8 mouse cellular contexts compared by ENCODE assay signal in the genomic region with DNA sequence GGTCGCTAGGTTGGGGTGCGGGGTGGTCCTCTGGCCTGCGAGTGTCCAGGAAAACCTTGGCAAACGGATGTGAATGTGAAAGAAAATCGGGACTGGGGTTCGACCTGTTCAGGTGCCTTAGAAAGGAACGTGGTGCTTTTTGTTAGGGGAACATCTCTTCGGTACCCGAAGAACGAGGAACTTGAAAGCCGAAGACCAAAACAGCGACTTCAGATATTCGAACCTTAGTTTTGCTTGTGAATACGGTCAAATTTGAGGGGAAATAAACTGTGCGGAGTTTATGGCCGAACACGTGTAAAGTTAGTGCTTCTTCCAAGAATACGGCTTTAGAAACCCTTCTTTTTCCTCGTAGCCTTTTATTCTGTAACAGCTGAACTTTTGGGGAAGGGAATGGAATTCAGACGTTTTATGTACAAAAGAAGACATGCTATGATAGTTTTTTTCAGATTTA. TPM values are rescaled to one million over a fixed set of nuclear protein-coding genes. Genes with fewer than 3 reads are reported as not detected.
DNase-seq lines count a peak whose midpoint lies in the region; ATAC-seq and TF ChIP-seq lines count a peak whose summit lies in the region.

No protein-coding gene starts in this region.

- ATAC-seq in hindbrain, embryonic 14.5 days (ENCODE audit: low FRiP score): no peak
- no peak for ATAC-seq in midbrain, embryonic 13.5 days

- peaks cover 1% of the 10 kb centered on the region; the same call in 1 of the 2 replicates for H3K4me1 ChIP-seq in bone marrow, adult 2 months (ENCODE audit: control insufficient read depth, insufficient read depth, low read length)
- H3K4me1 ChIP-seq in hindbrain, embryonic 14.5 days (replicated peaks; ENCODE audit: control insufficient read depth, insufficient read depth, low read length): peaks cover 22% of the 10 kb centered on the region
- H3K4me1 ChIP-seq in midbrain, embryonic 13.5 days (replicated peaks): peaks cover 34% of the 10 kb centered on the region

- H3K27me3 ChIP-seq in hindbrain, embryonic 14.5 days (ENCODE audit: control insufficient read depth, insufficient read depth, low read length): no peaks in the 10 kb centered on the region
- H3K27me3 ChIP-seq in midbrain, embryonic 13.5 days: no peaks in the 10 kb centered on the region

- H3K4me2 ChIP-seq in hindbrain, embryonic 14.5 days (replicated peaks): peak overlapping the region; percentile 93
- peak overlapping the region; percentile 91 for H3K4me2 ChIP-seq in midbrain, embryonic 13.5 days (replicated peaks)

- no peaks in the 10 kb centered on the region for H3K9me3 ChIP-seq in hindbrain, embryonic 14.5 days (ENCODE audit: control insufficient read depth, low read length)
- 0 out of 2 replicates have a peak, but pooled peaks cover 4% of the 10 kb centered on the region for H3K9me3 ChIP-seq in midbrain, embryonic 13.5 days

- H3K9ac ChIP-seq in hindbrain, embryonic 14.5 days: peak overlapping the region; percentile 94
- H3K9ac ChIP-seq in midbrain, embryonic 13.5 days (replicated peaks): peak overlapping the region; percentile 97

- H3K4me3 ChIP-seq in left cerebral cortex, adult 2 months: peak overlapping the region; percentile 88
- H3K4me3 ChIP-seq in bone marrow, adult 2 months (replicated peaks; ENCODE audit: control insufficient read depth, low read depth, low read length): peak overlapping the region; percentile 83
- peak overlapping the region; percentile 79 for H3K4me3 ChIP-seq in hindbrain, embryonic 14.5 days (replicated peaks; ENCODE audit: low read length)
- H3K4me3 ChIP-seq in midbrain, embryonic 13.5 days (replicated peaks): peak overlapping the region; percentile 66

- peak overlapping the region; percentile 92 for H3K27ac ChIP-seq in left cerebral cortex, adult 2 months
- no peak overlapping the region for H3K27ac ChIP-seq in bone marrow, adult 2 months (ENCODE audit: control insufficient read depth, insufficient read depth, low read depth, low read length, poor library complexity)
- peak overlapping the region; percentile 97 for H3K27ac ChIP-seq in hindbrain, embryonic 14.5 days
- H3K27ac ChIP-seq in midbrain, embryonic 13.5 days: peak overlapping the region; percentile 98

- intact Hi-C loops in left cerebral cortex, adult 2 months (cut with DNase I): loop anchor here (1.0 to 10.0 kb wide), 2 partner anchors 34 to 350 kb away; no protein-coding TSS in a partner anchor
- intact Hi-C loops in left cerebral cortex, postnatal 36 days (cut with DNase I): loop anchor here (1.0 to 5.0 kb wide), 2 partner anchors 34 to 247 kb away; a partner anchor contains a TSS
- intact Hi-C loops in left cerebral cortex, postnatal 10 days (cut with DNase I): loop anchor here (5.0 kb wide), 1 partner anchor 38 kb away; no protein-coding TSS in a partner anchor

- TF ChIP-seq CTCF in left cerebral cortex, adult 2 months (IDR thresholded peaks at IDR 0.05): no peak
- TF ChIP-seq CTCF in bone marrow, adult 2 months (IDR thresholded peaks at IDR 0.05; ENCODE audit: control insufficient read depth, insufficient read depth, low read length): no peak

- DNase-seq in left cerebral cortex, adult 2 months (ENCODE audit: extremely low spot score in 1 of 2, low spot score in 2 of 2): no peak
- DNase-seq in left cerebral cortex, postnatal 36 days (ENCODE audit: low spot score in 2 of 2): no peak
- peak; percentile 51 for DNase-seq in hindbrain, embryonic 14.5 days (ENCODE audit: low spot score)
- no peak for DNase-seq in left cerebral cortex, adult 8-10 months (ENCODE audit: low spot score in 2 of 2)
- no peak for DNase-seq in gastrocnemius, adult 8-10 months (ENCODE audit: low spot score in 2 of 2)
- no peak for DNase-seq in left cerebral cortex, postnatal 10 days (ENCODE audit: extremely low spot score in 1 of 2, low spot score in 2 of 2)

- WGBS in bone marrow, adult 2 months: under 1% methylated on average over 20 of the region's 20 CpGs
- WGBS in hindbrain, embryonic 14.5 days: under 1% methylated on average over 20 of the region's 20 CpGs
- WGBS in midbrain, embryonic 13.5 days: under 1% methylated on average over 20 of the region's 20 CpGs

- TF ChIP-seq POLR2A in bone marrow, adult 2 months (IDR thresholded peaks at IDR 0.05; ENCODE audit: borderline replicate concordance, control insufficient read depth, low read depth, low read length): no peak

- no peaks in the 10 kb centered on the region for H3K36me3 ChIP-seq in hindbrain, embryonic 14.5 days (replicated peaks; ENCODE audit: control insufficient read depth, insufficient read depth)
- no peaks in the 10 kb centered on the region for H3K36me3 ChIP-seq in midbrain, embryonic 13.5 days

RNA-seq across cellular contexts. Expression of a gene that starts 1.0 kb away (rescaled TPM):
- 100 to 1,000 TPM; 193 to 209 TPM for total RNA-seq in left cerebral cortex, adult 2 months (2021)
- 100 to 1,000 TPM; 191 to 198 TPM for total RNA-seq in left cerebral cortex, postnatal 36 days (2021)
- polyA plus RNA-seq in bone marrow, adult 2 months (2011; ENCODE audit: insufficient read depth, insufficient read length, low replicate concordance, missing spikeins): 26.8 and 34.7 TPM in 2 replicates
- 64.9 and 68.6 TPM in 2 replicates for polyA plus RNA-seq in hindbrain, embryonic 14.5 days (2014; fragmentation: Nextera tagmentation; extraction: Ambion mirVana)
- 58.6 and 66.7 TPM in 2 replicates for polyA plus RNA-seq in midbrain, embryonic 13.5 days (2015; fragmentation: Nextera tagmentation; extraction: Ambion mirVana)
- 100 to 1,000 TPM; 173 to 210 (median 192) TPM for total RNA-seq in left cerebral cortex, adult 8-10 months (2022)
- 10 to 100 TPM; 80.0 to 94.9 (median 88.2) TPM for total RNA-seq in gastrocnemius, adult 8-10 months (2022)
- 100 to 1,000 TPM; 149 to 193 TPM for total RNA-seq in left cerebral cortex, postnatal 10 days (2021)
